Mouse (Mus musculus) kidney, adult 10 weeks (tissue): Measurements from ENCODE around the gene Ptgfr. TPM values are rescaled to one million over a fixed set of nuclear protein-coding genes. Genes with fewer than 3 reads are reported as not detected.

ENCODE experiments used
- polyA plus RNA-seq: library from polyadenylated mRNA; stranded (reverse); fragments of 350-450 nt; fragmentation: Illumina TruSeq; extraction: RNeasy Lipid Tissue Mini Kit (QIAGEN cat#74804); gene quantifications from one replicate; pipeline ENCODE4 v1.2.3, GENCODE M21; 2014; ENCODE audit warnings: low read depth, low replicate concordance

The Ptgfr gene
- 42.5 TPM for polyA plus RNA-seq

DNA sequence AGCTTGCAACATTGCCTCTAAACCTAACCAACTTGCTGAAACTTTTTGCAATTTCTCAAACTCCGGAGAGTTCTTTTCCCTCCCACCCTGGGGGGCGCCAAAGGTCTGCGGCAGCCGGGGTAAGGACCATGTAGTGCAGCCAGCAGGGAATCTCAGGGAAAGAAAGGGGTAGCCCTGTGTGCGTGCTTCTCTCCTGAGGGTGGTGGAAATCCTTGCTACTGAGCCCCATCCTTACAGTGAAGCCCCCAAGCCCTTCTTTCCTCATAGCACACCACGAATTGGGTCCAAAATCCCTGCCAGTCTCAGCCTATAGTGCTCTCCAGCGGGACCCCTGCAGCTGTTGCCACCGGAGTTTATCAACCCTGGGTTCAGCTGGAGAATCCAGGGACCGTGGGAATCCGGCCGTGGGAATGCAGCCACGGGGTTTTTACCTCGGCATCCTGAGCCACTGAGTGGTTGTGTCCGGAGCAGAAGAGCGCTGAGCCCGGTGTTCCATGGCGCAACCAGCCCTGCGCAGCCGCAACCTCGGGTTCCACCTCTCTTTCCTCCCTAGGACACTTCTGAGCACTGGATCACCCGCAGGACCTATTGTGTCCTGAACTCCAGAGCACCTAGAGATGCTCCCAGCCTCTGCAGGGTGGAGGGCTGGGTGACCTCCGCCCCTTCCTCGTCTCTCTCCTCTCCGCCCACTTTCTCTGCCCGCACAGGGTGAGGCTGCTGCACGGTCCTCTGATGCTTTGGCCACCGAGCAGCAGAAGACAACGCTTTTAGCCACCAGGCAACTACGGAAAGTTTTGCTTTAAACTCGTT, at the start of gene Ptgfr:
Gene Ptgfr, minus strand, starts transcription at position 760 of the 810 bp plus-strand sequence.

DNA sequence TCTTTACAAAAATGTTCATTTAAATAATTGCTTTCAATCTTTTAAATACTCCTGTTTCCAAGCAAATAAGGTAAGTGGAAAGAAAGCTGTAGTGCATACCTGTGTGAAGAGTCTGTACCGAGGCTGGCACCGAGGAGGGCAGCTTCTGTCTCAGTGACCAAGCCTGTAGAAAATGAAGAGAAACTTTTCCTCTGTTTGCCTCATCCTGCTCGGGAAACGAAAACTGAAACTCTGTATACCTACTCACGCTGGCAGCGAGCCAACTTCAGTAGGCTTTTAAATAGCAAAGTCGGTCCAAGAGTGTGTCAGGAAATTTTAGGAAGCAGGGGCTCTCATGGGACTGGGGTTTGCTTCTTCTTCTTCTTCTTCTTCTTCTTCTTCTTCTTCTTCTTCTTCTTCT, 87.7 kb downstream of the Ptgfr start, which contains the start of gene Ifi44:
Gene Ifi44, minus strand, starts transcription at position 224 of the 400 bp plus-strand sequence.

Other genes with a start within 250 kb of the Ptgfr start
- gene Ifi44, start 87.7 kb downstream of the Ptgfr start, polyA plus RNA-seq, result 46.8 TPM
- 3.2 TPM for gene Ifi44l, start 74.7 kb downstream of the Ptgfr start, polyA plus RNA-seq